Mouse (Mus musculus) lung, embryonic 14.5 days (tissue): ENCODE data around the gene 1700017N19Rik. TPM values are rescaled to one million over a fixed set of nuclear protein-coding genes. Genes with fewer than 3 reads are reported as not detected.
"Not testable (repeated sequence)": the region's sequence is repeated elsewhere in the genome, so short reads cannot be mapped to it uniquely, and the experiment has no call there.

Experiments used
- ATAC-seq: fragments of 200-750 bp; cut with Nextera tagmentation; 2 replicates; pipeline ENCODE4 v1.8.0; 2017; ENCODE audit warnings: mild to moderate bottlenecking, moderate TSS enrichment, moderate library complexity; ENCODE audit not compliant: insufficient read depth
- DNase-seq: peaks from one replicate; pipeline ENCODE4 v3.0.0-alpha.2; 2015
- H3K27ac ChIP-seq: fragments of 300-500 bp; sonication (generic); 2 replicates; pipeline ENCODE4 v1.5.1; 2014; ENCODE audit warnings: low read depth, mild to moderate bottlenecking, moderate library complexity
- H3K27me3 ChIP-seq: fragments of 300-500 bp; sonication (generic); 2 replicates; pipeline ENCODE4 v1.6.1; 2014; ENCODE audit warnings: low read length, control low read depth; ENCODE audit not compliant: insufficient read depth
- H3K36me3 ChIP-seq: fragments of 300-500 bp; sonication (generic); 2 replicates; pipeline ENCODE4 v1.6.1; 2014; ENCODE audit warnings: control low read depth; ENCODE audit not compliant: insufficient read depth
- H3K4me1 ChIP-seq: fragments of 300-500 bp; sonication (generic); 2 replicates; pipeline ENCODE4 v1.6.1; 2014; ENCODE audit warnings: antibody characterized with exemption, control low read depth; ENCODE audit not compliant: insufficient read depth
- H3K4me2 ChIP-seq: fragments of 300-500 bp; sonication (generic); 2 replicates; pipeline ENCODE4 v1.6.1; 2014; ENCODE audit warnings: mild to moderate bottlenecking
- H3K4me3 ChIP-seq: fragments of 300-500 bp; sonication (generic); 2 replicates; pipeline ENCODE4 v1.5.1; 2014; ENCODE audit warnings: low read depth, low read length
- H3K9ac ChIP-seq: fragments of 300-500 bp; sonication (generic); 2 replicates; pipeline ENCODE4 v1.6.1; 2014
- H3K9me3 ChIP-seq: fragments of 300-500 bp; sonication (generic); 2 replicates; pipeline ENCODE4 v1.6.1; 2016; ENCODE audit warnings: low read depth, low read length, control low read depth
- CTCF ChIP-seq: IDR thresholded peaks from 2 replicates; pipeline ENCODE4 v1.5.1; 2016; ENCODE audit warnings: antibody characterized with exemption, low read depth
- WGBS: fragments of 180-500 bp; shearing (Covaris S2); extraction: QIAGEN DNeasy Blood & Tissue Kit; methylation state at CpG from one replicate; pipeline ENCODE4 v1.1.7; 2014; 5-methylcytosine and 5-hydroxymethylcytosine counted together
- polyA plus RNA-seq: library from polyadenylated mRNA; unstranded; fragments of >200 nt; fragmentation: Nextera tagmentation; extraction: Ambion mirVana; gene quantifications from 2 replicates; pipeline ENCODE4 v1.2.1, GENCODE M21; 2014

1700017N19Rik gene
- polyA plus RNA-seq: not detected in 2 replicates

GRCm38 (mm10) chr10:100590323-100590722, at the start of gene 1700017N19Rik, which contains the start of gene 4930430F08Rik:
Gene 1700017N19Rik, plus strand, starts transcription at chr10:100590484.
Gene 4930430F08Rik, minus strand, starts transcription at chr10:100590423.
- H3K27me3 ChIP-seq: no peaks in the 10 kb centered on the region
- H3K4me2 ChIP-seq: peak within 1 kb of the TSS; percentile 57
- no peaks in the 10 kb centered on the region for H3K4me1 ChIP-seq
- no peak within 1 kb of the TSS for H3K27ac ChIP-seq
- no peak for TF ChIP-seq CTCF
- no peak within 1 kb of the TSS for H3K9ac ChIP-seq
- WGBS: 78% methylated on average over 1 of the region's 1 CpGs
- no peaks in the 10 kb centered on the region for H3K9me3 ChIP-seq
- no peaks in the 10 kb centered on the region for H3K36me3 ChIP-seq
- no peak for ATAC-seq
- no peak for DNase-seq
- H3K4me3 ChIP-seq: peak within 1 kb of the TSS; percentile 68

DNA sequence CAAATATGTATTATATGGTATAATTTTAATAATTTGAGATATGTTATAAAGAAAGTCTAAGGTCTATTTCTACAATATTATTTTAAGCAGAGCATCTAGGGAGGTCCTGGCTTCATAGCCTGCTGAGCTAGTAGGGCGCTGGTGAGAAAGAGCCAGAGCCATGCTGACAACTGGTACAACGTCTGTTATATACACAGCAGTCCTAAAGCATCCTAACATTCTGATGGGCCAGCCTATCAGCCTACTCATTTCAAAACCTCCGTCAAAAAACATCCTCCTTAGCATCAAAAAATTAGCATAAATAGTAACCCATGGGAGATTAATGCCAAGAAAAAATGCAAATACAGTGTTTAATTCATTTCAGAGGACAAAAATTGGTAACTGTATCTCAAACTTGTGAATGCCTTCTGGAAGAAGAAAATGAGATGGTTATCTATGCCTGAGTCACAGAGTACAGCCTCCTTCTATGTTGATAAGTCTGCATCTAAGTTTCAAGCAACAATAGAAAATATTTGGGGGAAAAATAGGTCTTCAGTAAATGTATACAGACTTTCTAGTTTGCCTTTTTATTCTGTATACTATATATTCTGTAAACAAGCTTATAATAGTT, 33.6 kb upstream of the 1700017N19Rik start:
- Histone ChIP-seq H3K9ac (no peak overlapping the region), H3K4me2 (no peak overlapping the region), H3K36me3 (0 out of 2 replicates have a peak, but pooled peaks cover 7% of the 10 kb centered on the region), H3K27ac (no peak overlapping the region), H3K4me3 (no peak overlapping the region), H3K9me3 (no peaks in the 10 kb centered on the region), H3K27me3 (no peaks in the 10 kb centered on the region), H3K4me1 (no peaks in the 10 kb centered on the region)
- TF ChIP-seq CTCF: no peak
- 78% methylated on average over 3 of the region's 3 CpGs for WGBS
- ATAC-seq (no peak), DNase-seq (no peak)

GRCm38 (mm10) chr10:100560194-100560883, 29.9 kb upstream of the 1700017N19Rik start:
- H3K9me3 ChIP-seq, H3K4me1 ChIP-seq, DNase-seq, H3K4me3 ChIP-seq, H3K9ac ChIP-seq, H3K27ac ChIP-seq, ATAC-seq, H3K27me3 ChIP-seq, H3K4me2 ChIP-seq: not testable (repeated sequence)
- peaks cover 24% of the 10 kb centered on the region; the same call in 1 of the 2 replicates for H3K36me3 ChIP-seq
- WGBS: 89% methylated on average over 3 of the region's 3 CpGs

DNA sequence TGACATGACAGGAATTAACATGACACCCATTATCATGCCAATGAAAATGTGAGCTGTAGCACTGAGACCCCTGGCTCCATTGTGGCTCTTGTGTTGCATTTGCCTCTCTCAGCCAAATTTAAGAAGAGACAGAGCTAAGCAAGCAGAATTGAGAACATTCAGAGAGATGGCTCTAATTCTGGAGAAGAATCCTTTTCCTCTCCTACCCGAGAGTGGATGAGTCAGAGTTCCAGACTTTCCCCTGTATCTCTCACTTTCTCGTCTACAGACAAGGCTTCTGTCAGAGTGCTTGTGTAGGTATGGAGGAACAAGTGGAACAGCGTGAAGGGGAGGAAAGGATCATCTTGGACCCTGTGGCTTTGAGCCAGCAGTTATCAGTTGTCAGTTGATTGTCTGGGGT, 26.2 kb upstream of the 1700017N19Rik start:
- TF ChIP-seq CTCF: no peak
- Histone ChIP-seq H3K27ac (no peak overlapping the region), H3K9ac (no peak overlapping the region), H3K36me3 (peaks cover 17% of the 10 kb centered on the region; the same call in 1 of the 2 replicates), H3K27me3 (no peaks in the 10 kb centered on the region), H3K4me1 (no peaks in the 10 kb centered on the region), H3K4me3 (no peak overlapping the region), H3K9me3 (no peaks in the 10 kb centered on the region), H3K4me2 (no peak overlapping the region)
- no peak for DNase-seq
- no peak for ATAC-seq
- WGBS: 79% methylated on average over 3 of the region's 3 CpGs

DNA sequence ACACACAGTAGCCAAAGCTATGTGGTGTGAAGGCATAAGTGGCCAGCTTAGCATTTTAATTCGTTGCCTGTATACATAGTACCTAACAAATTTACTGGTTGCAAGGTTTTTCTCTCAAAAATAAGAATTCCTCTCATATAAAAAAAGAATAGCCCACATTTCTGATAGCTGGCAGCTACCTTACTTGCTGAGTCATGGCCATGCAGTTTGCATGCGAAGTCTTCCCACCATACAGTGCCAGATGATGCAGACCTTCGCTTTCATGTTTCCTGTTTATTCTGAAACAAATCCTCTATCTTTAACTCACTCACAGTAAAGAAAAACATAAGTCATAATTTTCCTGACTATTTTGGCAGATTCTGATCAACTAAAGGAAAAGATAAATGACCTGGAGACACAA, 18.6 kb upstream of the 1700017N19Rik start:
- Histone ChIP-seq H3K27ac (no peak overlapping the region), H3K4me3 (no peak overlapping the region), H3K4me1 (no peaks in the 10 kb centered on the region), H3K36me3 (peaks cover 15% of the 10 kb centered on the region; the same call in 1 of the 2 replicates), H3K4me2 (no peak overlapping the region), H3K9me3 (no peaks in the 10 kb centered on the region), H3K27me3 (no peaks in the 10 kb centered on the region), H3K9ac (no peak overlapping the region)
- no peak for ATAC-seq
- WGBS: 85% methylated on average over 3 of the region's 3 CpGs
- DNase-seq: no peak
- TF ChIP-seq CTCF: no peak

GRCm38 (mm10) chr10:100574505-100575149, 15.7 kb upstream of the 1700017N19Rik start:
- H3K27me3 ChIP-seq: no peaks in the 10 kb centered on the region
- ATAC-seq (no peak), DNase-seq (no peak)
- TF ChIP-seq CTCF: no peak
- 88% methylated on average over 7 of the region's 7 CpGs for WGBS
- H3K4me2 ChIP-seq: no peak overlapping the region
- peaks cover 15% of the 10 kb centered on the region; the same call in 1 of the 2 replicates for H3K36me3 ChIP-seq
- no peak overlapping the region for H3K27ac ChIP-seq
- H3K9ac ChIP-seq: no peak overlapping the region
- H3K4me1 ChIP-seq: no peaks in the 10 kb centered on the region
- no peak overlapping the region for H3K4me3 ChIP-seq
- no peaks in the 10 kb centered on the region for H3K9me3 ChIP-seq

- H3K36me3 ChIP-seq: peaks cover 15% of the 10 kb centered on the region; the same call in 1 of the 2 replicates
- H3K4me3 ChIP-seq: no peak overlapping the region
- no peaks in the 10 kb centered on the region for H3K4me1 ChIP-seq
- TF ChIP-seq CTCF: no peak
- no peaks in the 10 kb centered on the region for H3K9me3 ChIP-seq
- DNase-seq (no peak), ATAC-seq (no peak)
- no peak overlapping the region for H3K9ac ChIP-seq
- WGBS: 84% methylated on average over 7 of the region's 7 CpGs
- no peak overlapping the region for H3K27ac ChIP-seq
- no peaks in the 10 kb centered on the region for H3K27me3 ChIP-seq
- no peak overlapping the region for H3K4me2 ChIP-seq
These were observed 15.0 kb upstream of the 1700017N19Rik start for GRCm38 (mm10) chr10:100575294-100575693.
